Mouse (Mus musculus) bone marrow macrophage, adult 2 months (primary cell): ENCODE data around the gene Vpreb3.

Experiments
- CTCF ChIP-seq: IDR thresholded peaks from 2 replicates; pipeline ENCODE4 v1.5.1; 2012; ENCODE audit warnings: low read depth, mild to moderate bottlenecking, low read length, moderate library complexity
- POLR2A ChIP-seq: IDR thresholded peaks from 2 replicates; pipeline ENCODE4 v1.6.1; 2012; ENCODE audit warnings: mild to moderate bottlenecking, low read depth, low read length, borderline replicate concordance

DNA sequence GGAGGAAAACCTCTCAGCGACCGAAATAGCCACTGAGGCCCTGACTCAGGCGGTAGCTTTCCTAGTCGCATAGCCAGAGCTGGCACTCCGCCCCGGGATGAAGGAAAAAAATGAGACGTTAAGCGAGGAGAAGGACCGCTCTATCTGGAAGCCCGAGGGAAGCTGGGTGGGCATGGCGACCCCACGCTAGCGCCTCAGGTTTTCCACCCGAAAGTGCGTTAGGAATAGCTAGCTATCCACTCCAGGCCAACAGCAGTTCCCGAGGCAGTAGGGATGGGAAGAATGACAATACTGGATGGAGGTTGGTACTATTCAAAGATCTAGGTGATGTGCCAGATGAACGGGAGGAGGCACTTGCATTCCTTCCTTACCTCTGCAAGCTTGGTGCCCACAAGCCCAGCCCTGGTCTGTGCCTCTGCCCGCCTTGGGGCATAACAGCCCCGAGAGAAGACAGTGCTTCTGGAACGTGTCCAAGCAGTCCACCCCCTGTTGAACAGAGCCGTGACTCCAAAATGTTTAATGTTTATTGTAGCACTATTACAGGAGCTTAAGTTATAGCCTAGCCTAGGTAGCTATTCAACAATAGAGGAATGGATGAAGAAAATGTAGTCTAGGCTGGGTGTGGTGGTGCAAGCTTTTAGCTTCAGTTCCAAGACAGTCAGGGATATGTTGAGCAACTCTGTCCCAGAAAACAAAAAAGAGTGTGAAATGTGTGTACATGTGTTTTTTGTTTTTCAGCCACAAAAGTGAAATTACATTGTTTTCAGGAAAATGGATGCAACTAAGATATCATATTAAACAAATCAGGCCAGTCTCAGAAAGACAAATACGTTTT lies 20.9 kb upstream of the Vpreb3 start:
- TF ChIP-seq POLR2A (no peak), CTCF (no peak)
